Mouse (Mus musculus) retina, embryonic 14.5 days (tissue): ENCODE data around the gene Aldh6a1.

Experiments
- DNase-seq: peaks from one replicate; pipeline ENCODE4 v3.0.0-alpha.2; 2015; ENCODE audit warnings: low spot score

The Aldh6a1 gene

DNA sequence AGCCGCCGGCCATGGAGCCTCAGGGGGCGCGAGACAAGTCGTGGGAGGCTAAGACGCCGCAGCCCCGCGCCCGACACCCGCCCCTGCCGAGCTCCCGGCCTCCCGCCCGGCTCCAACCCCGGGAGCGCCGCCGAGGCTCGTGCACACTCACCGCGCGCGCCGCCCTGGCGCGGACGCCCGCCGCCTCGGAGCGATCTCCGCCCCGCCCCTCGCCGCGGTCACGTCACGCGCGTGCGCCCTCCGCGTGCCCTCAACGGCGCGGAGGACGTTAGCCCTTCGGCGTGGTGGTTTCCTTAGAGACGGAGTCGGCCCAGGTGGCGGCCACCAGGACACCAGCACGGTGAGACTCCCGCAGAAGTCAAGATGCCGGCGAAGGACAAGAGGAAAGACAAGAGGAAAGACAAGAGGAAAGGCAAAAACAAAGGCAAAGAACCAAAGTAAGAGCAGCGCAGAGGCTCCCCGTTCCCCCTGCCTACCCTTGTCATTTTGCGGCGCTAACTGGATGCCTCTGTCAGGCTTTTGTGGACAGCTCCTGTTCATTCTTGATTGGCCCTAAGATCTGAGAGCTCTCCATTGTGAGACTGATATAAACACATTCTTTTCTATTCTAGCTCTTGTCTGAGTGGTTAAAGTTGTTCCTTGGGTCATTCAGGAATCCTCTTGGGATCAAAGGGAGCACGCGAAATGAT is 41.8 kb downstream of the Aldh6a1 start, which contains the start of the genes Entpd5 and Bbof1:
TSS of gene Entpd5 (minus strand) at position 211 of the 689 bp plus-strand sequence.
TSS of gene Bbof1 (plus strand) at position 253 of the 689 bp plus-strand sequence.
- peak; percentile 90 for DNase-seq

DNA sequence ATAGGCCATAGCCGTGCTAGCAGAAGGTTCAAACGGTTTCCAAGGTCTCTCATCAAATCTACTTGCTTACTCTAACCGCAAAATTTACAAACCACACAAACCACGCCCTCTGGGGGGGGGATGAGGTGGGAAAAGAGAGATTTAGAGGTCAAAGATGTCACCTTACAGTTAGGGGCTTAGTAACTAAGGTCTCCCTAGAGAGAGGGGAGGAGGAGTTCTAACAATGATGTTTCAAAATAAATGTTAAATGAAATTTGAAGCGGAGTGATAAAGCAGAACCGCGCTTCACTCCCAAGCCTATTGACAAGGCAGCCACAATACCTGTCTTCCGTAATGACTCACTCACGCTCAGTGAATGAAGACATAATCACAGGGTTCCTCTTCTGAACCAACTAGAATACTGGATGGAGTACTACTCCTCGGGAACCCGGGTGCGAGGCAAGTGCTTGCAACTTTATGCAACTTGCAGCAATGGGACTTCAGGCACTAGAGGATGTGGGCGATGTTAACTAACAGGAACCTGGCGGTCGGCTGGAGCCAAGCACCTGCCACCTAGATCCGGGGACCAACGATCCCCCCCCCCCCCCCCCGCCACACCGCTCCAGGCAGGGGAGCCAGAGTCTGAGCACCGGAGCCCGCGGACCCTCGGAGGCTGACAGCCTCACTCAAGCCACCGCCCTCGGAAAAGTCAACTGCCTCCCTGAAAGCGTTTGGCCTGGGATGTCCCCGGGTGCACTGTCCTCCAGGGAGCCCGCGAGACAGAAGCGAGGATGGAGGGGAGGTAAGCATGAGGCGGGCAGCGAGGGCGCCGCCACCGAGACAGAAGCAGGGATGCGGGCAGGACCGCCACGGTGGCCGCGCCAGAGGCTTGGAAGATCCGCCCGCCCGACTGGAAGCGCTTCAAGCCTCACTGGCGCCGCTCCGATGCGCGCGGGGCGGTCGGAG is 42.7 kb downstream of the Aldh6a1 start:
- peak; percentile 23 for DNase-seq

- peak; percentile 13 for DNase-seq
These were observed 43.5 kb downstream of the Aldh6a1 start for GRCm38 (mm10) chr12:84407259-84407658.

DNA sequence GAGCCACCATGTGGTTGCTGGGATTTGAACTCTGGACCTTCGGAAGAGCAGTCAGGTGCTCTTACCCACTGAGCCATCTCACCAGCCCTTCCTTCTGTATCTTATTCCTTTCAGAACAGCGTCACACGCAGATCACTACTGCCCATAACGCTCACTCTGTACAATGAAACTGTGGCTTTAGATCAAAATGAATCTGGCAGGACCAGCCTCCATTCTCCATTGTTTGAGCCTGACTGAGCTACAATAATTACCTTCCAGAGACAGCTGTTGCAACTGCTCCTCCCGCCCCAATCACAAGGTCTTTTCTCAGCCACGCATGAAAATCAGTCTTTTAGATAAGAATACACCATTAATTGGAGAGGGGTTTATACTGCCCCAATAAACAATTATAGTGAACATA is 46.3 kb downstream of the Aldh6a1 start:
- DNase-seq, result peak; percentile 79

DNA sequence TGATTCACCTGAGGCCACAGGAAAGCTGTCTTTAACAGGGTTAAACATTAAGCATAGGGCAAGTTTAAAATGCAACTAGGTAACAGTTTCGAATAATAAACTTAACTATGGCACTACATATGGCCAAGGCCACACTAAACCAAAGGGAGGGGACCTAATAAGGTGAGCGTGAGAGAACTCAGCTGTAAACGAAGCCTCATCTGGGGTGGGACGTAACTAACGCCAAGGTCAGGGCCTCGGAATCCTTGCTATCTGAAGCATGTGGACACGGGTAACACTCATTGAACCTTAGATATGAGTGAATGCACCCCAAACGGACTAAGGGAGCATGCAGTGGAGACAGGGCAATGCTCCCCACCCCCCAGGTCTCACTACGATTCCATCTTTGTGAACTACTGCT is 47.9 kb downstream of the Aldh6a1 start:
- no peak for DNase-seq

GRCm38 (mm10) chr12:84400653-84401052 is 50.2 kb downstream of the Aldh6a1 start:
- no peak for DNase-seq

- no peak for DNase-seq
These were observed 50.7 kb downstream of the Aldh6a1 start for GRCm38 (mm10) chr12:84400068-84400467.

DNA sequence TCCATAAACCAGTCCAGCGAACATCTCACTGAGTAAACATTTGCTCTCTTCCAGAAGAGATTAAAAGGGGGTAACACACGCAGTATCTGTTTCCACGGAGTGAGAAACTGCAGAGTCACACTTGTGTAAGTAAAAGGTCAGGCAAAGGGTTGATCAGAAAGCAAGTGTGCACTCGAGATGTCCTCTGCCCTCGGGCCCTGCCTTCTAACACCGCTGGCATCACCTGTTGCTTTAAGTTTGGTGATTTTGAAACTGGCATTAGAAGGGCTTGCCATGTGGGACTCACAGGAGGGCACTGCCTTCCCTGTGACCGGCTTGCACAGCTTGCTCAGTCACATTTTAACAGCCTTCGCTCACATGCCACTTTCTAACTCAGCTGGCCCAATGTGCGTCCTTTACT is 51.1 kb downstream of the Aldh6a1 start:
- no peak for DNase-seq

GRCm38 (mm10) chr12:84399135-84399534 is 51.7 kb downstream of the Aldh6a1 start:
- no peak for DNase-seq

DNA sequence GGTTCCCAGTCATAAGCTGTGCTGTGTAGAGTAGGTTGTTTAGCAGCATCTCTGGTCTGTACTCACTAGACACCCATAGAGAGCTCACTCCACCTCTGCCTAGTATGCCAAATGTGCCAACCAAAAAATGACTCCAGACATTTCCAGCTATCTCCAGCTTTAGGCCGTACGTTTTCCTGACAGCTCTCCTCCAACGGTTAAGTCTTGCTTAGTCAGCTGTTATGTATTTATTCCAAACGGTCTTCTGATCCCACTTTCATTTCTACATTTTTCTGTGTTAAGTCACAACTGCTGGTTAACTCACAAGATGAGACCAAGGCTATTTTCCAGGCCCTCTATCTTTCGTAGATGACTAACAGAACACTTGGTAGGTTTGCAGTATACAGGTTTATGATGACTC is 52.2 kb downstream of the Aldh6a1 start:
- DNase-seq, result no peak

DNA sequence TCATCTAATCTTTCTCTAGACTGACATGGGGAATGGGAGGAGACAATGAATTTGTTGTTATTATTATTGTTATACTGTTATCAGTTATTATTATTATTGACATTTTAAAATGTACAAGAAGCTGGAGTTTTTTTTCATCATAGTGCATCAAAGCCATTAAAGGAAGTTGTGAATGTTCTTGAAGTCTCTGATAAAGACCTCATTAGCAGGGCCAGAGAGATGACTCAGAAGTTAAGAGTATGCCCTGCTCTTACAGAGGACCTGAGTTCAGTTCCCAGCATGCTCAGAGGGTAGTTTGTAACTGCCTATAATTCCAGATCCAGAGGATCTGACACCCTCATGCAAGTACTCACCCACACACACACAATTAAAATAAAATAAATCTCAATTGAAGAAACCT is 53.1 kb downstream of the Aldh6a1 start:
- no peak for DNase-seq

DNA sequence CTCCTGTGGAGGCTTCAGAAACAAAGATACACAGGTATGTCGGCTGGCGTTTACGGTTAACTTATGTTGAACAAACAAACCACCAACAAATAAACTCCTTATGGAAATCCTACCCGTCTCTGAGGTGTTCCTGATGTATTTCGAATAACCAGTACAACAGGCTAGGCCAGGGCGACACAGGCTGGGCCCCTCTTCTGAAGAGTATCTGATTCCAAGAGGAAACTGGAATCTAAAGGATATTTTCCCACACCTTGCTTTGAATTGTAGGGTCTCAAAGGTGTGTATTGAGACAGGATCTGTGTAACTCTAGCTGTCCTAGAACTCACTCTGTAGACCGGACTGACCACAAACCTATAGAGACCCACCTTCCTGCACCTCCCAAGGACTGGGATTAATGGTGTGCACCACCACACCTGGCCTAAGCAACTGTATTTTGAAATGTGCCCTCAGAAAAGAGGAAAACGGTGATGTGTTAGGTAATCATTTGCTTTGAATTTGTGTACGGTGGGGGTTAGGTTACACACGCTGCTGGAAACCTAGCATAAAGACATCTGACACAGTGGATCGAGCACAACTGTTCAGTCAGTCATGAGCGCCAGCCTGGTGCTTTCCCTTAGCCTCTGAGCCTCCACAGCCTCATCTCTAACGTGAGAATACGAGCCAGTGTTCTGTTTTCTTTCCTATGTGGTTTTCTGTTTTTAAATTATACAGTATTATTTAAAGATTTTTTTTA is 53.7 kb downstream of the Aldh6a1 start:
- no peak for DNase-seq

GRCm38 (mm10) chr12:84393847-84394246 is 57.0 kb downstream of the Aldh6a1 start:
- no peak for DNase-seq

DNA sequence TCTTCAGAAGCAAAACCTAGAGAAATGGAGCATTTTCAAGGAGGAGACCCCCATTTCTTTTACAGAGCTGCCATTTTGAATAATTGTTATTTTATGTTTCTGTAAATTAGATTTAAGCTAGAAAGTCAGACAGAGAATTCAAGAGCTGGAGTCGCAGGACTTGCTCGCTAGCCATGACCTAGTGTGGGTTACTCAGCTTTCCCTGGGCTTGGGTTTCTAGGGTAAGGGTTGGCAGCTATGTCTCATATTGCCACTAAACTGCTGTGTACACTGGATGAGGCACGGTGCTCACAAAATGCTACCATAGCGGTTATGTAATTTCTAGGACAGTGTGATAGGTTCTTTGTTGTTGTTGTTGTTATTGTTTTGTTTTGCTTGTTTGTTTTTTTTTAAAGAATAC is 58.1 kb downstream of the Aldh6a1 start:
- no peak for DNase-seq

- no peak for DNase-seq
These were observed 60.5 kb downstream of the Aldh6a1 start for GRCm38 (mm10) chr12:84390336-84390735.

DNA sequence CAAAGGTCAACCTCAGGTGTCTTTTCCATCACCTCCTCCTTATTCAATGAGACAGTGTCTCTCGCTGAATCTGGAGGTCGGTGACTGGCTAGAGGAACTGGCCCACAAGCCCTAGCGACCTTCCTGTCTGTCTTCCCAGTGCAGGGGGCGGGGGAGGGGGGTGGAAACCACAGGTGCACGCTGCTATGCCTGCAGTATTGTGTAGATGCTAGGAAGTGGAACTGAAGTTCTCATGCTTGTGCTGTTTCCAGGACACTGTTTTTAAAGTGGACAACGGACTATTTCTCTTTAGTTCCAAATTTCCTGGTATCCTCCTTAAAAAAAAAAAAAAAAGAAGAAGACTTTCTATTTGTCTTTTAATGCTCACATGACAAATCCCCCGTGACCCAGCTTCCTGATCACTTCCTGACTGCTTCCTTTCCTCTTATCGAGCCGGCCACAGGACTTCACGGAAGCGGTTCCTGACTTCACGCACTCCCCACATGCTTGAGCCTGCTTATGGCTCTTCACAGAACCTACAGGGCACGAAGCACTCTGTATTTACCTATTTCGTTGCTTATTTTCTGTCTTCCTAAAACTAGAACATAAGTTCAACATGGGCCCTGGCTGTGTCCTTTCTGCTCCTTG is 61.9 kb downstream of the Aldh6a1 start:
- DNase-seq, result no peak

GRCm38 (mm10) chr12:84388097-84388496 is 62.7 kb downstream of the Aldh6a1 start:
- DNase-seq, result no peak

GRCm38 (mm10) chr12:84385408-84385807 is 65.4 kb downstream of the Aldh6a1 start:
- DNase-seq, result no peak

DNA sequence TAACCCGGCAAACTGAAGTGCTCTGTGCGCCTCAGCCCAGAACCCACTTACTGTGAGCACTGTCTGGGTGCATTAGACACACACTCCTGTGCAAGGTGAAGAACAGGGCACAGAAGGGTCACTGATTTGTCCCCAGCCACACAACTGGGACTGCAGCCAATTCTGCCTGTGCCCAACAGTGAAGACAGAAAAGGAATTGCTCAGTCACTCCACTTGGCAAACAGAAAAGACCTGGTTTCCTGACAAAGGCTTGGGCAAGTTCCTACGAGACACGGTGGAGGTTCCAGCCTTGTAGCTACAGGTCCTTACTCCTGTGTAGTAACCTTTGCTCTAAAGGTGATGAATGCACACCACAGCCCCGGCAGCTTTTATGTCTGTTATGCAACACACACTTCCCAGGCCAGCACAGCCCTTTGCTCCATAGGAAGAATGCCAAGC is 66.1 kb downstream of the Aldh6a1 start:
- DNase-seq, result no peak

DNA sequence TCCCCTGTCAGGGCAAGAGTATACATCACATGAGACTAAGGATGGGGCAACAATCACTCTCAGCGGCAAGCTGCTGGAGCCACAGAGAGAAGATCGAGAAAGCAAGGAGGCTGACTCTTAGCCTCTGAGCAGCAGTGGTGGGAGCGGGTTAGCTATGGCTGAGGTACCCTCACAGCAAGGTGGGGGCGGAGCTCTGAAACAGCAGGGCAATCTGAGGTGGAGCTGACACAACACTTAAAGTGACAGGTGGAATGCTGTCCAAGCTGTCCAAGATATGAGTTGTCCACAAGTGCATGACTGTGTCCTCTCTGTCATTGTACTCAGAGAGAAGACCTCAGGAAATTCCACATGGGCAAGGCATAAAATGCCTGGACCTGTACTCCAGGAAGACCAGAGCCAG is 68.4 kb downstream of the Aldh6a1 start:
- DNase-seq, result no peak
